Mouse (Mus musculus): ENCODE data around the gene Zrsr1.

Zrsr1 gene

DNA sequence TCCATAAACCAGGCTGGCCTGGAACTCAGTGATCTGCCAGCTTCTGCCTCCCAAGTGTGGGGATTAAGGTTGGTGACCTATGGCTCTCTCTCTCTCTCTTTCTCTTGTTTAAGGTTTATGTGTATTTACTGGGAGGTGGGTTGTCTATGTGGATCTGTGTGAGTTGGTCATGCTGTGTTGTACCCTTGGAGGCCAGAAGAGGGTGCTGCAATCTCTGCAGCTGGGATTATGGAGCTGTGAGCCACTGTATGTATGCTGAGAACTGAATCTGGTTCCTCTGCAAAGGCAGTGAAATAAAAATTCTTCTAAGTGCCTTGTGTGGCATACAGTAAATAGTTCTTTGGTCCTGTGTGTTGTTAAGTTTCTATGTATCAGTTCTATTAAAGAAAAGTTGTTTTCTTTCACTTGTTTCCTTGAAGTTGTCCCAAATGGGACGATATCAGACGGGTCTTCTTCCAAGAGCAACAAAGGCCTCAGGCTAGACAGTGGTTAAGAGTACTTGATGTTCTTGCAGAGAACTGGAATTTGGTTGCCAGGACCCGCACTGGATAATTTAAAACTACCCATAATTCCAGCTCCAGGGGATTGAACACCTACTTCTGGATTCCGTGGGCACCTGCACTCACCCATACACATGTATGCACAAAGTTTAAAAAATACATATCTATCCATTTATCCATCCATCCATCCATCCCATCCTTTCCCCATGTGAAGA, 41.9 kb downstream of the Zrsr1 start:
- DNase-seq, result no peak

DNA sequence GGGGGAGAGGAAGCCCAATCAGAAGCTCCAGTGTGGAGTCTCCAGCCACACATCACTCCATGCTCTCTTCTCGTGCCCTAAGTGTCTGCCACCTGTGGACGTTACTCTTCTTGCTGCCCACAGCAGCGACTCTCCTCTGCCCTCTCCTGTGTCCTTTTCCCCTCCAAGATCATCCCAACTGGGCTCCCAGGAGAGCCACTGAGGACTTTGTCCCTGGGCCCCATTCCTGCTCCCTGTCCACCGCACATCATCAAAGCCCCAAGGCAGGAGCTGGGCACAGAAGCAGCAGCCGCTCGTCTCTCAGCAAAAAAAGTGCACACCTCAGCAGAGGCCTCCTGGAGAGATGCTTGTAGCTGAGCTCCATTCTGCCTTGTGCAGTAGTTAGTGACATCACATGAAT, 43.2 kb downstream of the Zrsr1 start:
- DNase-seq, result no peak

DNA sequence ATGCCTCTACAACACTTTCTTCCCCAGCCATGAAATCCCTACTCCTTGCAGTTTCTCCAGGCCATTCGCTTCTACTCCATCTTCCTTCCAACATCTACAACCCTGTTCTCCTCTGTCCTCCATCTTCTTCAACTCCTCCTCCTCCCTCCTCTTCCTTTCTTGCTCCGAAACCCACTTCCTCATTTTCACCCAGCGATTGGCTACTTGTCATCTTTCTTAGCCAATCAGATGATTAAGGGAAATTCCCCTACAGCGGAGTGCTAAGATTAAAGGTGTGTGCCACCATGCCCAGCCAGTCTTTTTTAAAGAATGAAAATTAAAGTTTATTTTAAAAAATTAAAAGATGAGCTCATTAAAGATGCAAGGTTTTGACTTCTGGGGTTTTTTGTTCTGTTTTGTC, 46.1 kb downstream of the Zrsr1 start:
- DNase-seq, result no peak

DNA sequence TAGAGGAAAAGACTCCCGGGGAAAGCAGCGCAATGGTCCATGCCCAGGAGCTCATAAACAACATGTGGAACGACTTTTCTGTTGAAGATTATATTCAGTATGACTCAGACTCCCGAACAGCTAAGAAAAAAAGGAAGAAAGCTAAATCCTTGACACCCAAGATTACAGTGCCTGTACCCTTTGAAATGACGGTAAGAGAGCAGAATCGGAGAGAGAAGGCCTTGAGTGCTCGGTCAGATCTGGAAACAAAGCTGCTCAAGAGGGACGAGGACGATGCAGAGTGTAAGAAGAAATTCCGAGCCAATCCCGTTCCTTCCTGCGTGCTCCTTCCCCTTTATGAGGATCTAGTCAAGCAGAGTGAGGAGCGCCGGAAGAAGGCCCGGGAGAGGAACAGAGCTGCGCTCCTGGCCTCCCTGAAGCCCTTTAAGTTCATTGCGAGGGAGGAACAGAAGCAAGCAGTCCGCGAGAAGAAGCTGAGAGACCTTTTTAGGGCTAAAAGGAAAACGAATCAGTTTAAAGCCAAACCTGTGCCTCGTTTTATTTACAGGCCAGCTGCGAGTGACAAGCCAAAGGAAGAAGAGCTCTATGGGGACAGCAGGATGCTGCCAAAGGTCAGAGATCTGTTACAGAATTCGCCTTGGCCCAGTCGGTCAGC, 48.4 kb downstream of the Zrsr1 start:
- DNase-seq, result no peak

DNA sequence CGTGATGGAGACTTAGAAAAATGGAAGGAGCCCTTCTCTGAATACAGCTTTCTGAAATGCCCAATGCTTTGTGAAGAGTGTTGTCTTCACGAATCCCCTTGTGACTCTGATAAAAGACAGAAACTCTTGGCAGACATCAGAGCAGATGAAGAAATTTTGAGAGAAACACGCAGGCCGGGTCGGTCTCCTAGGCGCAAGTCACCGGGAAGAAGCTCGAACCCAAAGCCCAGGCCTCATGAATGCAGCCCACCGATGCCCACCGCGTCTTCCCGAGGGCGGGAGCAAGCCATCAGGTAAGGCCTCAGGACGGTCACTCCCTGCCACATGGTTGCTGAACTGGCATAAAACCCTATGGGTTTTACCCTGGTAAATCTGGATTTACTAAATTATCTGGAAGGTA, 49.0 kb downstream of the Zrsr1 start:
- no peak for DNase-seq

DNA sequence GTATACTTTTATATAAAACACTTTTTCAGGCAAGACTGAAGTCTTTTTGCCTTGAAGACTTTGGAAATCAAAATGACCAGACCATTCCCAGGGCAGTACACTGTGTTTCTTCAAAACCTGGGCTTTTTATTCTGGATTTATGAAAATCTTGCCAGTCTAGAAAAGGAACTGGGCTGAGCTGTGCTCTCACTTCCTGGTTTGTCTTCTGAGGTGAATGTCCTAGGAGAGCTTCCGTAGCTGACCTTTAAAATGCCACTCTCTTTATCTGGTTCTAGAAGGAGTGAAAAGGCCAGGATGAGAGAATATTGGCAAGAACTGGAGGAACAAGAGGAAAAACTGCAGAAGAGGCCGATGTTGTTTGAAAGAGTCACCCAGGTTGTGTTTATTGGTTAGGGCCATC, 51.4 kb downstream of the Zrsr1 start:
- no peak for DNase-seq

DNA sequence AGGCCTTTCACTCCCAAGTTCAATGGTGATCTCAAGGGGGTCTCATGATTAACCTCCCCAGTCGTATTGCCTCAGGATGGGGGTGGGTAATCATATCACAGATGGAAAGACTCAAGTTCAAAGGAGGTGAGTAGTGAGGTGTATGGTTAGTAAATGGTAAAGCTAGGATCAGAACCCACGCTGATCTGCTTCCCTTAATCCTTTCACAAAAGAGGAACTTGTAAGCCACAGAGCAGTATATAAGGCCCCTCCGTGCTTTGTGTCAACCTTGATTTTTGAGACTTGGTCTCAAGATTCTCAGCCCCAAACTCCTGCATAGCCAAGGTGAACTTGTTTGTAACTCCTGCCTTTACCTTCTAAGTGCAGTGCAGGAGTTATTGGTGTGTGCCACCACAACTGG, 52.4 kb downstream of the Zrsr1 start:
- no peak for DNase-seq
